Mouse (Mus musculus) small intestine, adult 2 months (tissue): Measurements from ENCODE around the gene Accsl.

ENCODE experiments used
- CTCF ChIP-seq: fragments of 200-500 bp; IDR thresholded peaks from 2 replicates; pipeline ENCODE4 v1.5.1; 2012; ENCODE audit warnings: low read depth, mild to moderate bottlenecking, control low read depth, inconsistent platforms, low read length, moderate library complexity, mixed read lengths; ENCODE audit not compliant: insufficient replicate concordance, insufficient read length; ENCODE audit errors: extremely low read depth
- POLR2A ChIP-seq: fragments of 200-500 bp; IDR thresholded peaks from 2 replicates; pipeline ENCODE4 v1.6.1; 2012; ENCODE audit warnings: low read depth, mild to moderate bottlenecking, control low read depth, inconsistent platforms, low read length, moderate library complexity

- TF ChIP-seq CTCF = no peak
- no peak for TF ChIP-seq POLR2A
Measured at GRCm38 (mm10) chr2:93911942-93912341, 43.0 kb upstream of the Accsl start.
